Mouse (Mus musculus) Patski (cell line): ENCODE data around the gene Rassf8. TPM values are rescaled to one million over a fixed set of nuclear protein-coding genes. Genes with fewer than 3 reads are reported as not detected.
A peak's percentile ranks its signal among the peaks of the same experiment; 100 is the strongest.

ENCODE experiments used
- ATAC-seq: fragments of 100-300 bp; one replicate; pipeline ENCODE4 v1.8.0; 2021
- CTCF ChIA-PET: fragments of 350-600 bp; sonication (Branson Sonifier 250); formaldehyde crosslinking; loops from one replicate; lab custom pipeline; 2022; ENCODE audit warnings: inconsistent platforms; lab: Charles Lee
- POLR2A ChIA-PET: fragments of 350-600 bp; sonication (Branson Sonifier 250); formaldehyde crosslinking; loops from one replicate; lab custom pipeline; 2022; ENCODE audit warnings: antibody characterized with exemption, inconsistent platforms; lab: Charles Lee
- DNase-seq: peaks from one replicate; pipeline ENCODE4 v3.0.0-alpha.2; 2011; ENCODE audit warnings: low read depth, low spot score
- H3K27me3 ChIP-seq: fragments of 371-371 bp; one replicate; pipeline ENCODE4 v1.5.1; 2021
- CTCF ChIP-seq: fragments of 100-300 bp; IDR thresholded peaks from one replicate; pipeline ENCODE4 v1.5.1; 2021
- in situ Hi-C: fragments of 300-500 bp; cut with MboI; formaldehyde crosslinking; loops from 3 replicates; pipeline ENCODE4 v1.11.1; 2018; ENCODE audit warnings: low pct_unique_long_range_greater_than_20kb, mixed read lengths
- polyA plus RNA-seq: library from polyadenylated mRNA; unstranded; gene quantifications from one replicate; pipeline ENCODE4 v1.2.3, GENCODE M21; 2021

Gene Rassf8
- polyA plus RNA-seq: 41.8 TPM

DNA sequence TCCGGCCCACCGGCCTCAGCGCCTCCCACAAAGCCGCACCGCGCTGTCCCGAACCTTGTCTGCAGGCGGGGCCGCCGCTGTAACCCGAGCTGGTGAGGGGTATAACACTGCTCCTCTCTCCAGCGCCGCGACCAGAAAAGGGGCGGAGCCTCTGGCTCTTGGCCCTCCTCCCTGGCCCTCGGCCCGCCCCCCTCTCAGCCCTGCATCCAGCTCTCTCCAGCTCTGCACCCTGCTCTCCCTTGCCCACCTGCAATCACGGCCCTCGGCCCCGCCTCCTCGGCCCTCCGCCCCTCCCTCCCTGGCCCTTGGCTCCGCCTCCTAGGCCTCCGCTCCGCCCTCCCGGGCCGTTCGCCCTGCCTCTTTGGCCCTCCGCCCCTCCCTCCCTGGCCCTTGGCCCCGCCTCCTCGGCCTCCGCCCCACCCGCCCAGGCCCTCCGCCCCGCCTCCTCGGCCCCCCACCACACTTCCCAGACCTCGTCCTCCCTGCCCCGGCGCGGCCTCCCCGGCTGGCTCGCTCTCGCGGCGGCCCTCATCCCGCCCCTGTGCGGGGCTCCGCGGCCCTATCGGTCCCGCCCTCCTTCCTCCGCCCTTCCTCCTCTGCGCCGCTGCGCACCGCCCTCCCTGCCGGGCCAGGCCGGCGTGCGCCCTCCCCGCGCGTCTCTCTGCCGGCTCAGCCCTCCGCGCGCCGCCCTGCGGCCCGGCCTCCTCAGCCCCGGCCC is at the start of gene Rassf8:
Gene Rassf8 (plus strand): TSS at position 617 of the 718 bp plus-strand sequence.
- H3K27me3 ChIP-seq: no peaks in the 10 kb centered on the region
- CTCF ChIA-PET: interaction anchor here (1.5 to 2.0 kb wide), 2 partner anchors 9 to 15 kb away, joined by 4 read pairs; no protein-coding TSS in a partner anchor
- POLR2A ChIA-PET: interaction anchor here (0.7 to 1.4 kb wide), 2 partner anchors 22 to 374 kb away, joined by 3 to 5 read pairs; no protein-coding TSS in a partner anchor
- TF ChIP-seq CTCF: no peak
- DNase-seq (no peak), ATAC-seq (peak; percentile 85)
- in situ Hi-C loops: loop anchor here (5.0 kb wide), 2 partner anchors 46 to 304 kb away; no protein-coding TSS in a partner anchor

DNA sequence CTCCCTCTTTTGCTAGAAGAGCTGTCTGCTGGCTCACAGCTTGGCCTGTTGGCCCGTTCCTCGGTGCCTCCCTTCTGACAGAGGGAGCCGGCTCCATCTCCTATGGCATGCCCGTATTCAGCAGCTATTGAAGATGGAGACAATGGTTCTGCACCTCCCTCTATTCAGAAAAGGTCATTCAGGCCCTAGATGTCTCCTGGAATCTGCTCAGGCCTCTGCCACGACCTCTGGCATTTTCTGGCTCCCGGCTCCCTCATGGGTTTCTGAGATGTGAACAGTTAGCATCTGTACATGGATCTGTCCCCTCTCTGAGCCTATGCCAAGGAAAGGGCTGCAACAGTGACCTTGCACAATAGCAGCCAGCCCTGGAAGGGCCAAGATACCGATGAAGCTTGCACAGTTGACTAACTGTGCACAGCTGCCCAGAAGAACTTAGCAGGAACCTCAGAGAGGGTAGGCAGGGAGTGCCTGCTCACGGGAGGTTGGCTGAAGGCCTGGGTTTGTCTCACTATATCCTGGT is 45.5 kb upstream of the Rassf8 start:
- DNase-seq: no peak
- H3K27me3 ChIP-seq: no peaks in the 10 kb centered on the region
- CTCF ChIA-PET: interaction anchor here (1.4 kb wide), 1 partner anchor 9 kb away, joined by 3 read pairs; no protein-coding TSS in a partner anchor
- POLR2A ChIA-PET: no interaction called here
- in situ Hi-C loops: no loop called here
- TF ChIP-seq CTCF: no peak
- ATAC-seq: no peak

DNA sequence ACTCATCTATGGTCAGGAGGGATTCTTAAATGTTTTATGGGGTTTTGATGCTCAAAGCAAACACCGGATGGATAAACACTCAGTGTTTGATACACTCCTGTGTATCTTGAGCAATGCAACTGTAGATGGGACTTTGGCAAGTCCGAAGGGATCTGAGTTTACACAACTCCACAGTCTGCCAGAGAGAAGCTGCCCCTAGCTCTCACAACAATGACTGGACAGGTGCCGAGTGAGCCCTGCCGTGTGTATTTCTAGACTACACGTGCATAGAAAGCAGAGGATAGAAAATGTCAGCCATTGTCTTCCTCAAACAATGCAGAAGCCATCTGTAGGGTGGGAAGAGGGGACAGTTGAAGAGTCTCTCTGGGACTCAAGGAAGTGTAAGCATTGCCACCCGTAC is 42.9 kb upstream of the Rassf8 start:
- no peak for ATAC-seq

DNA sequence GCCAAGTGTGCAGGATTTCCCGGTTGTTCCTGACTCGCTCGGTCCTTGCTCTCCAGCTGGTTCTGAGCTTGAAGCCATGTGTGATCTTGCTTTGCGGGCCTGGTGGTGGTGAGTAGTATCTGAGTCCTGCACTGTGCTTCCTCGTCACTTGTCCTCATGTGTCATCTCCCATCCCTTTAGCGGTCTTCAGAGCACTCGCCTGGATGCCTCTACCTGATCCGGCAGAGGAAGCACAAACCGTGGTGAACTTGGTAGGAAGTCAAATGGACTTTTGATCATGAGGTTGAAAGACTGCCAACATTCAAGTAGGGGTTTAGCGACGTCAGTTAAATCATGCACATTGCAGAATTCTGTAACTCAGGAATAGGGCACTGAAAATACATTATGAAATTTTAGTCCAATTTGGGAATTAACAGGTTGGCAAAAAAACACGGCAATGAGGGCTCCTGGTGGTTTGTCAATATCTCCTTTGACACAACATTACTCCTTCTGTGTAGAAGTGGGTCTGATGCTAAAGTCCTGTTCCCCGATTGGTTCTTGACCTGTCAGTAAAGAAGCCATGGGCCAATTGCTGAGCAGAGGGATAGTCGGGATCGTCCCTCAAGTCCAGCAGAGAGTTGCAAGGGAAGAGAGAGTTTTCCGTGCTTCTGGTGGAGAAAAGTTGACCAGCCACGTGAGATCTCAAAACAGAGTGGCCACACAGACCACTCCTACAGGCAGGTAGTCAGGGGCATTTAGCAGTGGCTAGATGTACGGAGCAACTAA is 36.4 kb upstream of the Rassf8 start:
- ATAC-seq (no peak), DNase-seq (no peak)
- POLR2A ChIA-PET: no interaction called here
- no peaks in the 10 kb centered on the region for H3K27me3 ChIP-seq
- CTCF ChIA-PET: no interaction called here
- no peak for TF ChIP-seq CTCF
- in situ Hi-C loops: no loop called here

More for the DNA sequence above, 42.9 kb upstream of the Rassf8 start:
- DNase-seq: no peak
- in situ Hi-C loops: no loop called here
- CTCF ChIA-PET: interaction anchor here (1.2 kb wide), 1 partner anchor 43 kb away, joined by 3 read pairs; no protein-coding TSS in a partner anchor
- H3K27me3 ChIP-seq: no peaks in the 10 kb centered on the region
- TF ChIP-seq CTCF: no peak
- POLR2A ChIA-PET: no interaction called here

DNA sequence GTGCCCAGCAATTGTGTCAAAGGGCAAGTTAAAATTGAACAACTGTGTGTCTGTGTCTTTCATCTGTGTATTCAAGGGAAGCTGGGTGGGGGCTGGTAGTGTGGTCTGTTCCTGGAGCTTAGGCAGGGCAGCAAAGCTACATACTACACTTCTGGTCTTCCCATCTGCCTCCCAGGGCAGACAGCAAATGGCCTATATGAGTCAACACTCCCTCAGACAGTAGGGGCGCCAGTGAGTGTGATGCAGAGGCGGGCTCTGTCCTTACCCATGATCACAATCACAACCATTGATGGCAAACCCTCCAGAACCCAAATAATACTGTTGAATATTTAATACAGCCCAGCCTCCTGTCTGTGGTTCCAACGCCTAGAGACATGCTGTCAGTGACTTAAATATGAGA is 35.8 kb upstream of the Rassf8 start:
- no peaks in the 10 kb centered on the region for H3K27me3 ChIP-seq
- CTCF ChIA-PET: no interaction called here
- in situ Hi-C loops: no loop called here
- DNase-seq (no peak), ATAC-seq (no peak)
- TF ChIP-seq CTCF: no peak
- POLR2A ChIA-PET: no interaction called here

DNA sequence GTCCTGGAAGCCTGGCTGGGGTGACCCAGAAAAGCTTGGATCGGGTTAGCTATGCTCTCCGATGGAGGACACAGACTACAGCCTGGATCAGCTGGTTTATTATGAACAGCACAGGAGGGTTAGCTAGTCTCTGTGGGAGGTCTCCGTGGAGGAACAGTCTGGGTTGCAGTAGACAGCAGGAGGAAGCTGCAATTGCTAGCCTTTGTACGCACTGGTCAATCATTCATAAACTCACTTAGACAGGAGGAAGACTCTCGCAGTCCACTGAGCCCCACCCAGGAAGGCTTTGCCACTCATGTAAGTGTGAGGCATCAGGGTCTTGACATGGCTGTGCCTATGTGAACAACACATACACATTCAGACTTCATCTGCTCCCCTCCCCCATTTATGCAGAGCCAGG is 35.2 kb upstream of the Rassf8 start:
- in situ Hi-C loops: no loop called here
- POLR2A ChIA-PET: no interaction called here
- no peak for TF ChIP-seq CTCF
- CTCF ChIA-PET: no interaction called here
- H3K27me3 ChIP-seq: no peaks in the 10 kb centered on the region
- no peak for DNase-seq
- ATAC-seq: peak; percentile 44

DNA sequence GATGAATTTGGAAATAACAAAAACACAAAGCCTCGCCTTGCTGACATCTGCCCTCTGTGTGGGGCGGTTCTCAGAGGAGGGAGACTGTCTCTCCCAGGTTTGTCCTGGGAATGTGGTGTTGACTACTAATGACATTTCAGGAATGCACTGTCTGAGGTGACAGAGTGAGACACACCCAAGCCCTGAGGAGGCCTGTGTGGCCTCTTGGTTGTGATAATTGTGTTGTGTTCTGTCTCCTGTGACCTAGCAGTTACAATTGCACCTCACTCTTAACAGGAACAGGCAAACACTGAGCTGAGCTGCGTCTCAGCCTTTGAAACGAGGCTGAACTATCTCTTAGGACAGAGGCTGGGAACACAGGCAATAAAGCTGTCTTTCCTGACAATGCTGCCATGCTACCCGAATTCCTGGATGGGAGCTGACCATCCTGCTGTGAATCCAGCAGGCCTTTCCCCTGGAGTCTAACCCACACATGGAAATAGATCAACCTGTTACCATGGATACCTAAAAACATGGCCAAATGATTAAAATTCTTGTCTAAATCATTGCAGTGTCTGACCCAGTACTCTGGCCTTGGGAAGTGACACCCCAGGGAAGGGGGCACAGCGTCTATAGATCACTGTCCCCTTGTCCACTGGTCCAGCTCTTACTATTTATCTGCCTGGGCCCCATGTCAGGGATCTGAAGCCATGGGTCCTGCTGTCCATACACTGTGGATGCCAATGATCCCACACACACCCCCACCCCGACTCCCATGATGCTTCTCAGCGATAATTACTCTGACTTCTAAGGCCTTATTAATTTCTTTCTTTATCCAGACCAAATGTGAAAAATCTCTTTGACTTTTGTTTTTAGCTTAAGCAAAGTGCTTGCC is 33.1 kb upstream of the Rassf8 start:
- POLR2A ChIA-PET: no interaction called here
- H3K27me3 ChIP-seq: no peaks in the 10 kb centered on the region
- DNase-seq (no peak), ATAC-seq (no peak)
- TF ChIP-seq CTCF: no peak
- CTCF ChIA-PET: interaction anchor here (1.2 kb wide), 1 partner anchor 8 kb away, joined by 3 read pairs; no protein-coding TSS in a partner anchor
- in situ Hi-C loops: no loop called here

DNA sequence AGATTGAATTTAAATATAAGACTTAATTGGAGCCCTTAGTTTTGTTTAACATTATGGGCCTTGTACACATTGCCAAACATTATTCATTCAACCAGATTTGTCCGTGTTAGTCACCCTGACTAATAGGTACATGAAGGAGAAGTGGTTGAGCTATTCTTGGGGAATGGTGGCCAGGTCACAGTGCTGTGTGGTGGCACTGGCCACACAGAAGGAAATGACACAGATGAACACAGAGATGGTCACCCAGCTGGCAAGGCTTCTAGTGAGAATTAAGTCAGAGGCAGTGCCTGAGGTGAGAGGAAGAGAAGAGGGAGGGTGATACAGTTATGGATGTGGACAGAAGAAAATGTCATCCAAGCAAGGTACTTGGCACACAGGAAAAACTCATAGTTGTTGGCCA is 32.4 kb upstream of the Rassf8 start:
- in situ Hi-C loops: no loop called here
- no peak for ATAC-seq
- CTCF ChIA-PET: interaction anchor here (1.2 kb wide), 1 partner anchor 9 kb away, joined by 3 read pairs; no protein-coding TSS in a partner anchor
- POLR2A ChIA-PET: no interaction called here
- H3K27me3 ChIP-seq: no peaks in the 10 kb centered on the region
- no peak for DNase-seq
- no peak for TF ChIP-seq CTCF

DNA sequence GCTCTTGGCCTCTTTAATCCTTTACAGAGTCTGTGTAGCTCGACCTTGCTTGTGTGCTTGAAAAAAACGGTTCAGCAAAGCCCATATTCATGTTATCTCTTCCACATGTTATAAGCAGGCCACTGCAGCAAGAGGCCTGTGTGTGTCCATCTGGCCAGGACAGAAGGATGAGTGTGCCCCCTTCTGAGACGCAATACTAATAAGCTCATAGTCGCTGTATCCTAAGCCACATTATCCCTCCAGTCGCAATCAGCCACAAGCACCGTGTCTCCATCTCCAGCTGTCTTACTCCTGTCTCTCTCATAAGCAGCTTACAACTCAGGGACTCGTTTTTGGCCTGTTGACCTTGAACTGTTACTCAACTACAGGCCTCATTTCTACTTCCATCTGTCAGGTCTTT is 24.0 kb upstream of the Rassf8 start:
- ATAC-seq (no peak), DNase-seq (no peak)
- ChIA-PET CTCF (interaction anchor here (0.9 kb wide), 1 partner anchor 19 kb away, joined by 3 read pairs; no protein-coding TSS in a partner anchor), POLR2A (no interaction called here)
- TF ChIP-seq CTCF: no peak
- H3K27me3 ChIP-seq: no peaks in the 10 kb centered on the region
- in situ Hi-C loops: no loop called here
